Mouse (Mus musculus) cerebellum, postnatal 14 days (tissue): ENCODE data around the gene Macrod2.

Experiments used
- DNase-seq, 2 experiments: peaks; one replicate each; pipeline ENCODE4 v3.0.0; 2021; ENCODE audit warnings: mixed read lengths in 2 of 2

Gene Macrod2

GRCm38 (mm10) chr2:140819391-140820120, 424.4 kb downstream of the Macrod2 start:
- DNase-seq, result no peak

GRCm38 (mm10) chr2:140822378-140822777, 427.3 kb downstream of the Macrod2 start:
- DNase-seq, result peak; percentile 22 to 79

- DNase-seq, result no peak
Observed at GRCm38 (mm10) chr2:140826241-140826640, 431.1 kb downstream of the Macrod2 start.

- no peak for DNase-seq
Observed at GRCm38 (mm10) chr2:140828859-140829258, 433.8 kb downstream of the Macrod2 start.

DNA sequence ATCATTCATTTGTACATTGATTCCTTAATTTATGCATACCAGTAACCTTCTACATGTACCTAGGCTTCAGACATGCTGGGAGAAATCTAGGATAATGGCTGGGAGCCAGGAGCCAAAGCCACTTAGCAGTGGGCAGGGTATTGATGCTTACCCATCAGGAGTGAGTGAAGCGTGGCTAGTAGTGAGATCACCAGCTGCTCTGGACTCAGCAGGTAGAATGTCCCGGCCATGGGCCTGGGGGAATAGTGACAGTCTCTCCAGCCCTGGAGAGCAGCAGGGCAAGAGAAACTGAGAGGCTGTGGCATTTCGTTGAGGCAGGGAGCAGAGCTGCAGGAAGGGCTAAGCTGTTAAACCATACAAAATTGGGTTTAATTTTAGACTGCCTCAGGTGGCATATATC, 435.0 kb downstream of the Macrod2 start:
- DNase-seq, result peak; percentile 64 to 80

DNA sequence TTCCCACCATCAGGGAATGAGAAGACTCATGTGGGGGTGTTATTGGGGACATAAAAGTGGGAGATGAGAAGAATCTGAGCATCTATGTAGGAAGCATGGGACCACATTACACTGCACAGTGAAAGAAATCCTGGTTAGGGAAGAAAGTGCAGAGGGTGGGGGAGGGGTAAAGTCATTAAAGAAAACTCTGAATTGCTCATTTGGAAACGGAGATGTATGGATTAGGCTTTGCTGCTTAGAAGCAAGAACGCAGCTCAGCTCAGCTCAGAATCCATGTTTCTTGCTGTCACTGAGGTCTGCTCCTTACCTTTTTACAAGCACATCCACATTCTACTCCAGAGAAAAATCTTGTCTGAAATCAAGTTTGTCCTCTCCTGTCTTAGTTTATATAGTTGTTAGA, 444.3 kb downstream of the Macrod2 start:
- DNase-seq, result no peak

DNA sequence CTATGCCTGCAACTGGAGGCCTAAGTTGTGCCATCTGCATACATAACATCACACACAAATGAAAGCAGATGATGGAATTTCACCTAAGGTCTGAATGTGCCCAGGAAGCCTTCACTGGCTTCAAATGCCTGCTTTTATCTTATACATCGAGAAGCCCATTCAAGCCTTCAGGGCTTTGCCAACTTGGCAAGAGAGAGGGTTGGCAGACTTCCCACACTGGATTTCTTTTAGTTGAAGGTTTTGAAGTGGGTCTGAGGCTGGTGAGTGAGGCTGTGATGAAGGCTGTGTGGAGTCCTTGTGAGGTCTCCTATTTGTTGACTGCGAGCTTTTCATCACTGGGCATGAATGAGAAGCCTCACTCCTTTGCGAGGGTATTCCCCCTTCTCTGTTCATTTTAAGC, 444.8 kb downstream of the Macrod2 start:
- DNase-seq, result peak; percentile 88 to 89

DNA sequence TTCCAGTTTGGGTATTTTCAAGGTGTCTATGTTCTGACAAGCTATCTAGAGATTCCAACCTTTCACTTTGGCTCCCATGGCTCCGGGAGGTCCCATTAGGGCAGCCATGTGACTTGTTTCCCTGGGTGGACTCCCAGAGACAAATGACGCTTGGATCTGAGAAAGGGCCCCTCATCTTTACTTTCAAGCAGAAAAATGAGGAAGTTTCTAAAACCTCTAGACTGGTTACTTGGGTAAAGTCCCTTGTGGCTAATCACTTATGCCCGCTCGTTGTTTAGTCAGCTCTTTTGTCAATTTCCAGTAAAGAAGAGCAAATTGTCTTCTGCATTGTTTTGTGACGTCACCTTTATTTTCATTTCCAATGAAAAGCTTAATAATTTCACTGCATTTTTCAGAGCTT, 448.9 kb downstream of the Macrod2 start:
- no peak for DNase-seq

DNA sequence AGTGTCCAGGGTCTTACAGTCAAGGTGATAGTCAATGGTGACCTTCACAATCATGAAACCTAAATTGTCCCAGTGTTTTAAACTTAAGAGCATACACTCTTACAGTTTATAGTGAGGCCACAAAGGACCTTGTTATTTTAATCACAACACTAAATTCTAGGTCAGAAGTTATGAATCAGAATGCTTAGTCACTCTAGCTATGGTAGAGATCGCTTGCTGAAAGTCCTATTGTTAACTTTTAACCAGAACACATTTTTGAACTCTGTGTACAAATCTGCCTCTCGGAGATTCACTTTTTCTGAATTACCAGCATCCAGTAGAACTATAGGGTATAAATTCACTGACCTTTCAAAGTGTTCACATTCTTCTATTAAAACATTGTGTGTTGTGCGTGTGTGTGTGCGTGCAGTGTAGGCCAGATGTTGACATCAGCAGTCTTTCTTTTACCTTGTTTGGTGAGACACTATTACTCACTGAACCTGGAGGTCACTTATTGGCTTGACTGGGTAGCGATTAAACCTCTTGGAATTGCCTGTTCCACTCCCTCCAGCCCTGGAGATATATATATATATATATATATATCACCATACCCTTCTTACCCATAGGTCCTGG, 452.8 kb downstream of the Macrod2 start:
- DNase-seq, result no peak

- no peak for DNase-seq
Observed at GRCm38 (mm10) chr2:140853538-140853937, 458.4 kb downstream of the Macrod2 start.

- no peak for DNase-seq
Observed at GRCm38 (mm10) chr2:140861356-140861755, 466.2 kb downstream of the Macrod2 start.

DNA sequence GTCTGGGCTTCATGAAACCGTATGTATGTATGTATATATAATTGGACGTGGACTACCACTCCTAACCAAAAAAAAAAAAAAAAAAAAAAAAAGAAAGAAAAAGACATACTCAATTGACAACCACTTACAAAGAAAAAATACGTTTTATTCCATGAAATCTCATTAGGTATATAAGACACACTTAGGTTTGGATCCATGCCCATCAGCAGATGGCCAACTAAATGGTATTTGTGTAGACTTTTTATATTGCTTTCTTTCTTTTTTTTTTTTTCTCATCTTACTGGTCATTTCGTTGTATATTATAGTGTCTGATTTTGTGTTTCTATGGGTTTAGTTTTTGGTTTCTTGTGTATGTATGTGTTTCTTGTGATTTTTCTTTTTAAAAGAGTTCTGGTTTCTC, 467.6 kb downstream of the Macrod2 start:
- DNase-seq, result peak; percentile 7 to 28

DNA sequence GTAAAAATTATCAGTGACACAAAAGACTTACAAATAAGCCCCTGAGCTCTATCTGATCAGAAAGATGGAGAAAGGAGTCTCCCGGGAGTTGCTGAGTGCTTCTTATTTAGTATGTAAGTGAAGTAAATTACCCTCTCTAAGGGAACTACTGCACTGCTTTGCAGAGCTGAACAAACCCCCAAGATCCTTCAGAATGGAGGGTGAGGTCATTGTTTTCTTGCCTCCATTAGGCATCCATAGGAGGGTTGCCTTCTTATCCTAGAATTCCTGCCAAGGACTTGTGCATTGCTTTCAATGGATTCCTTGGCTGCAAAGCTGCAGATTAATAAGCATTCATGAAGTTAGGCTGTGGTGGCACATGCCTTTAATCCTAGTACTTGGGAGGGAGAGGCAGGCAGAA, 470.5 kb downstream of the Macrod2 start:
- no peak for DNase-seq

GRCm38 (mm10) chr2:140867116-140867515, 472.0 kb downstream of the Macrod2 start:
- no peak for DNase-seq

GRCm38 (mm10) chr2:140885176-140885575, 490.1 kb downstream of the Macrod2 start:
- DNase-seq, result no peak

DNA sequence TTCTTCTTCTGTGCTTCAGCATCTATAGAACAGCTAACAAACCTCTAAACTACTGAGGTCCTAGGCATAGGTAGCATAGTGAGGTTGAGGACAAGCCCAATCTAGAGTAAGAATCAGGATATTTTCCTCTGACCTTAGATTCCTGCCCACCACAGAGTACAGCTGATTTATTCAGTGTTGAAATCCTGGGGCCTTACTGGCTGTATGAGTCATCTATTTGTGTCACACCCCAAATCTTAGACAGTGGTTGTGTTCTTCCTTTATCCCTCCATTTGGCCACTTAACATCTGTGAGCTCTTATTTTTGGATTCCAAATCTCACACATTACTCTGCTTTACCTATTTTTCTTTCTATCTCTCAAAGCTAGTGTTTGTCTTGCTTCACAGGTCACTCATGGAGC, 495.6 kb downstream of the Macrod2 start:
- no peak for DNase-seq

DNA sequence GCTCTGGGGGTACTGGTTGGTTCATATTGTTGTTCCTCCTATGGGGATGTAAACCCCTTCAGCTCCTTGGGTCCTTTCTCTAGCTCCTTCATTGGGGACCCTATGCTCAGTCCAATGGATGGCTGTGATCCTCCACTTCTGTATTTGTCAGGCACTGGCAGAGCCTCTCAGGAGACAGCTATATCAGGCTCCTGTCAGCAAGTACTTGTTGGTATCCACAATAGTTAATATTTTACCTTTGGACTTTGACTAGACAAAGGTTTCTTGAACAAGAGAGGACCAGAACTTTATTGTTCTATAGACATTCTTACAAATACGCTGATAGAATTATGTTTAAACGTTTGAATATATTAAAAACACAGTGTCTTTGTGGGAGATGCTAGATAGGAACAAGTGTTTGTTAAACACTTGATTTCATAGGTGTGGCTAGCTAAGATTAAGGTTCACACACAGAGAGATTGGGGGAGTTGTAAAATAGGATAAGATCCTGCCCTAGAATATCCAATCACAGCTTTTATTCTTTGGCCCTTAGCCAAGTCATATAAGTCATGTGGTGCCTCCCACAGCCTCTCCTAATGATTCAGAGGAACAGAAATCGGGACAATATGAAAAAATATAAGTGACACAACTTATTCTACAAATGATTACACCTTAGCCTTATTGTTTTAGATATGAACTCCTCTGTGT, 501.4 kb downstream of the Macrod2 start:
- no peak for DNase-seq

DNA sequence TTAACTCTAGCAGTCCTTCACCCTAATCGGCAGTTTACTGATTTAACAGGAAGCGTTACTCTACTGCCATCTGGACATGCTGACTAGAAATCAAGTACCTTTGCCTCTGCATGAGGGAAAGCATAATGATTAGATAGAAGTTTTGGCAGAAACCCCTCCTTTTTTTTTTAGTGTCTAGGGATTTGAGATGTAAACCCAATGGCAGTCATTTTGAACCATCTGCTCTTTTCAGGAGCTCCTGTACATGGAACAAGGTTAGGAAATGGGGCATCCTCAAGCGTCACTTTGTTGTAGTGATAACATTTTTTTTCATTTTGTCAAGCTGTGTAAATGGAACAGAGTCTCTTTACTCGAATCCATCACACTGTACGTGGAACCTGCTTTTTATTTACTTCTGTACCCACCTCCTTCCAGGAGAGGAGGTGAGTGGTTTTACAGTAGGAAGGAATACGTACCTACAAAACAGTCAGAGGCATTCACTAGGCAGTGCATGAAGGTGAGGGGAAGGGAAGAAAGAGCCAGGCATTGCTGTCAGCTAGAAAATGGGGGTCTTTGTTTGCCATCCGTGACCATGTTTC, 503.4 kb downstream of the Macrod2 start:
- peak; percentile 8 to 53 for DNase-seq

- DNase-seq, result no peak
Observed at GRCm38 (mm10) chr2:140905331-140905730, 510.2 kb downstream of the Macrod2 start.

GRCm38 (mm10) chr2:140906123-140906522, 511.0 kb downstream of the Macrod2 start:
- DNase-seq, result no peak

DNA sequence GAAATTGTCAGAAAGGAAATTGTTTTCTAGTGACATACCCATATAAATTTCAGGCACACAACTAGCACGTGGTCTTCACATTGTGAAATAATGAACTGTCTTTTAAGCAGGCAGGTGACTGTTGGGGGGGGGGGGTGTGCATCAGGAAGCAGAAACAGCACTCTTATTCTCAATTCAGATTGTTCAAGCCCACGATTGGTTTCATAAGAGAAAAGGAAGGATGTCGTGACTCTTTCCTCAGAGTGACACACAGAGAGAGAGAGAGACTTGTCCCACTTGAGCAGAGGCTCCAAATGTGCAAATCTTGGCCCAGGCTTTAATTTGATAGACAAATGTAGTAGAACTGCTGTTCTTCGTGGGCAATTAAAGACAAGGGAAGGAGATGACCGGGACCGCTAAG, 516.4 kb downstream of the Macrod2 start:
- no peak for DNase-seq

GRCm38 (mm10) chr2:140912179-140912578, 517.1 kb downstream of the Macrod2 start:
- no peak for DNase-seq

DNA sequence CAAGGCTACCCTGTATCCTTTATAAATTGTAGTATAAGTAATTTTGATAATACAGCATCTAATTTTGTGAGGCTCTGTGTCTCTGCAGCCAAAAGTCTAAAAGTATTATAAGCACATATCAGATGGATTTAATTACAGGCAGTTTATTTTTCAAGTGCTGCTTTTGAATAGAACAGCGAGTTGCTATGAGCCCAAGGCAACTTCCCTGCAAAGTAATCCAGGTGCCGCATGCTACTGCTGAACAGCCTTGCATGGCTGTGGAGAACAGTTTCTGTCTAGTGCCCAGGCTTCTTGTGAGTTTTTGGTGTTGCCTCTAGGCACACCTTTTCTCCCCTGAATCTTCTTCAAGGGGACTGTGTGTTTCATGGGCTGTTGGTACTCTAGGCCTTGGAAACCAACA, 517.8 kb downstream of the Macrod2 start:
- DNase-seq, result no peak
